Mouse (Mus musculus) lung, adult 2 months (tissue): Measurements from ENCODE around the gene Rbm12.

ENCODE experiments used
- CTCF ChIP-seq: fragments of 200-500 bp; IDR thresholded peaks from 2 replicates; pipeline ENCODE4 v1.5.1; 2011; ENCODE audit warnings: mild to moderate bottlenecking, low read length, control low read depth; ENCODE audit not compliant: insufficient read depth
- POLR2A ChIP-seq: fragments of 200-500 bp; IDR thresholded peaks from 2 replicates; pipeline ENCODE4 v1.6.1; 2011; ENCODE audit warnings: low read depth, mild to moderate bottlenecking, control low read depth, low read length, borderline replicate concordance; ENCODE audit errors: extremely low read depth

GRCm38 (mm10) chr2:156143367-156143766 lies 31.6 kb upstream of the Rbm12 start:
- no peak for TF ChIP-seq CTCF
- TF ChIP-seq POLR2A: no peak
